Mouse (Mus musculus) kidney, embryonic 15.5 days (tissue): ENCODE results near the gene Zfp185. TPM values are rescaled to one million over a fixed set of nuclear protein-coding genes. Genes with fewer than 3 reads are reported as not detected.

ENCODE experiments used
- ATAC-seq: fragments of 200-750 bp; cut with Nextera tagmentation; replicated peaks from 2 replicates; pipeline ENCODE4 v1.8.0; 2017; ENCODE audit warnings: moderate TSS enrichment; ENCODE audit not compliant: low FRiP score
- H3K27ac ChIP-seq: fragments of 300-500 bp; sonication (generic); 2 replicates; pipeline ENCODE4 v1.5.1; 2015; ENCODE audit warnings: mild to moderate bottlenecking, inconsistent platforms
- H3K27me3 ChIP-seq: fragments of 300-500 bp; sonication (generic); 2 replicates; pipeline ENCODE4 v1.6.1; 2015; ENCODE audit warnings: inconsistent platforms
- H3K36me3 ChIP-seq: fragments of 300-500 bp; sonication (generic); 2 replicates; pipeline ENCODE4 v1.6.1; 2015; ENCODE audit warnings: inconsistent platforms
- H3K4me1 ChIP-seq: fragments of 300-500 bp; sonication (generic); 2 replicates; pipeline ENCODE4 v1.6.1; 2015; ENCODE audit warnings: inconsistent platforms
- H3K4me2 ChIP-seq: fragments of 300-500 bp; sonication (generic); 2 replicates; pipeline ENCODE4 v1.6.1; 2015; ENCODE audit warnings: moderate library complexity, mild to moderate bottlenecking, inconsistent platforms
- H3K4me3 ChIP-seq: fragments of 300-500 bp; sonication (generic); replicated peaks from 2 replicates; pipeline ENCODE4 v1.5.1; 2015; ENCODE audit warnings: mild to moderate bottlenecking, inconsistent platforms
- H3K9ac ChIP-seq: fragments of 300-500 bp; sonication (generic); 2 replicates; pipeline ENCODE4 v1.6.1; 2015; ENCODE audit warnings: mild to moderate bottlenecking, inconsistent platforms
- H3K9me3 ChIP-seq: fragments of 300-500 bp; sonication (generic); replicated peaks from 2 replicates; pipeline ENCODE4 v1.6.1; 2016; ENCODE audit warnings: inconsistent platforms
- WGBS: fragments of 180-500 bp; shearing (Covaris S2); methylation state at CpG from one replicate; pipeline ENCODE4 v1.1.7; 2015; ENCODE audit warnings: mixed read lengths; 5-methylcytosine and 5-hydroxymethylcytosine counted together
- polyA plus RNA-seq: library from polyadenylated mRNA; unstranded; fragments of >200 nt; fragmentation: Nextera tagmentation; extraction: Ambion mirVana; gene quantifications from 2 replicates; pipeline ENCODE4 v1.2.1, GENCODE M21; 2015

The Zfp185 gene
- polyA plus RNA-seq, 1 experiment from 2014 or later = 6.2 TPM

GRCm38 (mm10) chrX:72995542-72995941, 8.4 kb downstream of the Zfp185 start:
- ATAC-seq = no peak
- Histone ChIP-seq H3K27me3 (peaks cover 11% of the 10 kb centered on the region; the same call in 1 of the 2 replicates), H3K27ac (no peak overlapping the region), H3K9ac (no peak overlapping the region), H3K4me3 (no peak overlapping the region), H3K4me2 (no peak overlapping the region), H3K9me3 (no peaks in the 10 kb centered on the region), H3K4me1 (no peaks in the 10 kb centered on the region), H3K36me3 (no peaks in the 10 kb centered on the region)
- WGBS = 68% methylated on average over 3 of the region's 3 CpGs

DNA sequence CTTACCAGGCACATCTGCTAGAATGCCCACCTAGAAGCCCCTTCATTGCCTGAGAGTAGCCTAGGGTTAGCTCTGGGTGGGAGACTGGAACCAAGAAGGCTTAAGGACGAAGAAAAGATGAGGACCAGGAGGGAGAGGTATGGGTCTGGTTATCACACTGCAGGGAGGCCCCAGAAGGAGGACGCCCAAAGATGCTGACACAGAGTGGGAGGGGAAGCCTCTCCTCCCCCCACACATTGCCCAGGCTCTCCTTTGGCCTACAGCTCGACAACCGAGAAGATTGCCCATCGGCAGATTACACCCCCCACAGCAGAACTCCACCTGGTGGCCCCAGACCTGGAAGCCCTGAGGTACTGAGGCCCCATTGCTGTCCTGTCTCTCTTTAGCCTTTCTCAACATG, 16.0 kb downstream of the Zfp185 start:
- no peak overlapping the region for H3K4me3 ChIP-seq
- no peaks in the 10 kb centered on the region for H3K9me3 ChIP-seq
- H3K27ac ChIP-seq = no peak overlapping the region
- 80% methylated on average over 5 of the region's 5 CpGs for WGBS
- peaks cover 29% of the 10 kb centered on the region; the same call in 1 of the 2 replicates for H3K27me3 ChIP-seq
- H3K4me2 ChIP-seq = no peak overlapping the region
- no peak overlapping the region for H3K9ac ChIP-seq
- no peak for ATAC-seq
- H3K4me1 ChIP-seq = no peaks in the 10 kb centered on the region
- H3K36me3 ChIP-seq = no peaks in the 10 kb centered on the region

DNA sequence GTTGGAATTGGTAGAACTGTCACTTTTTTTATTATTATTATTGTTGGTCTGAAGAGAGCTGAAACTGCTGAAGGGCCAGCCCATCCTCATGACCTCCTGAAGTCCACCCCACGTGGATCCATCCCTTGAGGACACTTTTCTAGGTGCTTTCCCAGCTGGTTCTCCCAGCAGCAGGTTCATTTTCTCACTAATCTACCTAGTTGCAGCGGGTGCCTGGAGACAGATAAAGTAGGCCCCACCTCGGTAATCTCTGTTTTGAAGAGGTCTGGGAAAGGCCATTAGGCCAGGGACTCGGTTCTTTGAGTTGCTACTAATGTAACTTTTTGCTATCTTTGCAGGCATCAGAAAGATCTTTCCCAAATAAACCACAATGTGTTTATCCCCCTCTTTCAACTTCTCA, 18.5 kb downstream of the Zfp185 start:
- Histone ChIP-seq H3K9me3 (no peaks in the 10 kb centered on the region), H3K9ac (no peak overlapping the region), H3K4me3 (no peak overlapping the region), H3K27me3 (peaks cover 20% of the 10 kb centered on the region; the same call in 1 of the 2 replicates), H3K4me2 (no peak overlapping the region), H3K4me1 (no peaks in the 10 kb centered on the region), H3K27ac (no peak overlapping the region), H3K36me3 (no peaks in the 10 kb centered on the region)
- 63% methylated on average over 4 of the region's 4 CpGs for WGBS
- ATAC-seq = no peak

- Histone ChIP-seq H3K4me3 (peak overlapping the region; percentile 41), H3K36me3 (no peaks in the 10 kb centered on the region), H3K27me3 (peaks cover 13% of the 10 kb centered on the region), H3K9ac (0 out of 2 replicates have a peak overlapping the region, but pooled peaks have one; percentile 23), H3K4me1 (no peaks in the 10 kb centered on the region), H3K4me2 (peak overlapping the region; percentile 55), H3K27ac (peak overlapping the region; percentile 51; the same call in 1 of the 2 replicates), H3K9me3 (no peaks in the 10 kb centered on the region)
- peak; percentile 99 for ATAC-seq
- 21% methylated on average over 24 of the region's 27 CpGs for WGBS
Observed at GRCm38 (mm10) chrX:73007597-73008479, 20.7 kb downstream of the Zfp185 start.

DNA sequence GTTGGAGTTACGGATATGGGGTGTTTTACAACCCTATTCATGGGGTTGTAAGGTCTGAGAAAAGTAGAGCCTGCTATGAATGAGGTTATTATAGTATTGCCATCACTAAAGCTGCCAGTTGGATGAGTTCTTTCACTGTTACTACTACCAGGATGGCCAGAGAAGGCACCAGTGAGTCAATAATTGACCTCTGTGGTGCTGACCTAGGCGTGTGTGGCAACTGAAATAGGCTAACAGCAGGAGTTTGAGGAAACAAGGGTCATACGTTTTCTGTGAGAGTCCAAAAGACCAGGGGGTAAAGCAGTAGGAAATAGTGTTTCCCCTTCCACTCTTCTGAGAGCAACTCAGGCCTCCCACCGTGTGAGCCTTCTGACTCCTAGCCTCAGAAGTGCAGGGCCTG, 25.7 kb downstream of the Zfp185 start:
- WGBS = 61% methylated on average over 4 of the region's 4 CpGs
- H3K36me3 ChIP-seq = no peaks in the 10 kb centered on the region

GRCm38 (mm10) chrX:73037003-73037402, 49.9 kb downstream of the Zfp185 start, which contains the start of gene Pnma5:
Gene Pnma5 (minus strand): TSS chrX:73037103.
- 71% methylated on average over 1 of the region's 1 CpGs for WGBS
- H3K9me3 ChIP-seq = no peaks in the 10 kb centered on the region
- H3K27me3 ChIP-seq = peaks cover 21% of the 10 kb centered on the region
- H3K4me3 ChIP-seq = no peak within 1 kb of the TSS
- H3K4me1 ChIP-seq = no peaks in the 10 kb centered on the region
- no peak within 1 kb of the TSS for H3K27ac ChIP-seq
- no peak for ATAC-seq
- H3K4me2 ChIP-seq = no peak within 1 kb of the TSS
- H3K9ac ChIP-seq = no peak within 1 kb of the TSS
- H3K36me3 ChIP-seq = no peaks in the 10 kb centered on the region

More for the DNA sequence above, 25.7 kb downstream of the Zfp185 start:
- H3K4me2 ChIP-seq = no peak overlapping the region
- ATAC-seq = no peak
- H3K9me3 ChIP-seq = no peaks in the 10 kb centered on the region
- no peak overlapping the region for H3K27ac ChIP-seq
- no peak overlapping the region for H3K4me3 ChIP-seq
- H3K27me3 ChIP-seq = peaks cover 22% of the 10 kb centered on the region
- no peak overlapping the region for H3K9ac ChIP-seq
- H3K4me1 ChIP-seq = no peaks in the 10 kb centered on the region

- 84% methylated on average over 8 of the region's 8 CpGs for WGBS
- ATAC-seq = no peak
Observed at GRCm38 (mm10) chrX:73038831-73039230, 51.7 kb downstream of the Zfp185 start.

GRCm38 (mm10) chrX:73039666-73040065, 52.5 kb downstream of the Zfp185 start:
- Histone ChIP-seq H3K27ac (no peak overlapping the region), H3K9me3 (no peaks in the 10 kb centered on the region), H3K27me3 (peaks cover 21% of the 10 kb centered on the region), H3K4me2 (no peak overlapping the region), H3K4me1 (no peaks in the 10 kb centered on the region), H3K36me3 (no peaks in the 10 kb centered on the region), H3K4me3 (no peak overlapping the region), H3K9ac (no peak overlapping the region)
- WGBS = 85% methylated on average over 12 of the region's 12 CpGs
- no peak for ATAC-seq

More at GRCm38 (mm10) chrX:73038831-73039230, 51.7 kb downstream of the Zfp185 start:
- H3K9ac ChIP-seq = no peak overlapping the region
- no peak overlapping the region for H3K4me2 ChIP-seq
- H3K27me3 ChIP-seq = peaks cover 21% of the 10 kb centered on the region
- no peaks in the 10 kb centered on the region for H3K9me3 ChIP-seq
- H3K4me3 ChIP-seq = no peak overlapping the region
- no peaks in the 10 kb centered on the region for H3K4me1 ChIP-seq
- no peaks in the 10 kb centered on the region for H3K36me3 ChIP-seq
- H3K27ac ChIP-seq = no peak overlapping the region

DNA sequence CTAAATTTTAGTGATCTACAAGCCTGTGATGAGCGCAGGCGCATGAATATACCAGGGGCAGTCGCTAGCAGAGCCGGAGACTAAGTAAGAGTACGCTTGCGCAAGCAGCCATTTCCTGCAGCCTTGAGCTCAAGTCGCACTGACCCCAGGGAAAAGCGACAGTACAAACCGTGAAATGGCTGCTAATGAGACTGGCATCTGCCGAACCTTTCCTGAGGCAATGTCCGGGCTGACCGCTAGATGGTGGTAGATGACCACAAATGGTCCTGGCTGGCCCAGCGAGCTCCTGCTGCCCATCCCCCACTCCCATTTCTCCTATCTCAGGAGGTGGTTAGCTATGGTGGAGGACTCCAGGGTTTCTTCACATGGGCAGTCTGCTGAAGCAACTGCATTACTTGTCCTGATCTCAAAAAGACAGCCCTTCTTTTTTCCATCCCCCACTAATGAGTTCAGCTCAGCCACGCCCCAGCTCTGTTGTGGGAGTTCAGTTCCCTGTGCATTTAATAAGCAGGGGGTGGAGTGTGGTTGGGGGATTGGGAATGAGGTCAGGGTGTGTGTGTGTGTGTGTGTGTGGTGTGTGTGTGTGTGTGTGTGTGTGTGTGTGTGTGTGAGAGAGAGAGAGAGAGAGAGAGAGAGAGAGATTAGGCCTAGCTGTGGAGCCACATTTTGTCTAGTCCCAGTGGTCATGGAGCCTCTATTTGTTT, 66.9 kb downstream of the Zfp185 start:
- Histone ChIP-seq H3K27ac (no peak overlapping the region), H3K9me3 (no peaks in the 10 kb centered on the region), H3K4me2 (peak overlapping the region; percentile 40), H3K4me3 (no peak overlapping the region), H3K9ac (no peak overlapping the region), H3K4me1 (no peaks in the 10 kb centered on the region), H3K36me3 (no peaks in the 10 kb centered on the region), H3K27me3 (0 out of 2 replicates have a peak, but pooled peaks cover 3% of the 10 kb centered on the region)
- WGBS = 18% methylated on average over 14 of the region's 14 CpGs
- peak; percentile 95 for ATAC-seq

DNA sequence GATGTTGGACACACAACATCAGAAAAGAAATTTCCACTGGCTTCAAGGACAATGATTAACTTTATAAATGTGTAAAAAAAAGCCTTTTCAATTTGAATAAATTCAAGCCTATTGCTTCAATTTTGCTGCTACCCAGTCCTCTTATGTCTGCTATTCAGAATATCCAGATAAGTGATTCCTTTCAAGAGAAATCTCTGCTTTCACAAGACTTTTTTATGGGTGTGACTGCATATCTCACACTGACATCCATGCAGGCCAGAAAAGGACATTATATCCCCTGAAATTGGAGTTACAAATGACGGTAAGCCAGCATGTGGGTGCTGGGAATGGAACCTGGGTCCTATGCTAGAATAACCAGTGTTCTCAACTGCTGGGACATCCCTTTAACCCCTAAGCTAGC, 74.4 kb downstream of the Zfp185 start:
- no peak for ATAC-seq

GRCm38 (mm10) chrX:73062323-73062722, 75.2 kb downstream of the Zfp185 start:
- no peak overlapping the region for H3K27ac ChIP-seq
- WGBS = 48% methylated on average over 5 of the region's 5 CpGs

More for the DNA sequence above, 74.4 kb downstream of the Zfp185 start:
- Histone ChIP-seq H3K36me3 (no peaks in the 10 kb centered on the region), H3K27ac (no peak overlapping the region), H3K4me3 (no peak overlapping the region), H3K27me3 (peaks cover 30% of the 10 kb centered on the region), H3K4me2 (no peak overlapping the region), H3K9me3 (no peaks in the 10 kb centered on the region), H3K9ac (no peak overlapping the region), H3K4me1 (0 out of 2 replicates have a peak, but pooled peaks cover 4% of the 10 kb centered on the region)
- 97% methylated on average over 1 of the region's 1 CpGs for WGBS

More at GRCm38 (mm10) chrX:73062323-73062722, 75.2 kb downstream of the Zfp185 start:
- H3K4me3 ChIP-seq = no peak overlapping the region
- H3K4me1 ChIP-seq = 0 out of 2 replicates have a peak, but pooled peaks cover 4% of the 10 kb centered on the region
- ATAC-seq = no peak
- H3K9ac ChIP-seq = no peak overlapping the region
- H3K9me3 ChIP-seq = no peaks in the 10 kb centered on the region
- H3K4me2 ChIP-seq = no peak overlapping the region
- H3K27me3 ChIP-seq = peaks cover 30% of the 10 kb centered on the region
- H3K36me3 ChIP-seq = no peaks in the 10 kb centered on the region
